Mouse (Mus musculus) embryonic facial prominence, embryonic 12.5 days (tissue): ENCODE measurements at regions not wholly inside any gene's neighbourhood (a gene's known extent, or its start where the extent isn't known, plus 50 kb on each side); places are given as distances from the start of the nearest gene placed in this dataset.

Experiments
- ATAC-seq: fragments of 200-750 bp; cut with Nextera tagmentation; 2 replicates; pipeline ENCODE4 v1.8.0; 2017; ENCODE audit not compliant: insufficient number of reproducible peaks, insufficient read depth, low FRiP score, low TSS enrichment
- H3K27ac ChIP-seq: fragments of 300-500 bp; sonication (generic); 2 replicates; pipeline ENCODE4 v1.5.1; 2016; ENCODE audit warnings: mild to moderate bottlenecking
- H3K27me3 ChIP-seq: fragments of 300-500 bp; sonication (generic); 2 replicates; pipeline ENCODE4 v1.6.1; 2016; ENCODE audit warnings: mild to moderate bottlenecking, moderate library complexity
- H3K36me3 ChIP-seq: fragments of 300-500 bp; sonication (generic); 2 replicates; pipeline ENCODE4 v1.6.1; 2016; ENCODE audit warnings: mild to moderate bottlenecking
- H3K4me1 ChIP-seq: fragments of 300-500 bp; sonication (generic); 2 replicates; pipeline ENCODE4 v1.6.1; 2016
- H3K4me2 ChIP-seq: fragments of 300-500 bp; sonication (generic); replicated peaks from 2 replicates; pipeline ENCODE4 v1.6.1; 2016; ENCODE audit warnings: mild to moderate bottlenecking, moderate library complexity
- H3K4me3 ChIP-seq: fragments of 300-500 bp; sonication (generic); 2 replicates; pipeline ENCODE4 v1.5.1; 2016; ENCODE audit warnings: mild to moderate bottlenecking
- H3K9ac ChIP-seq: fragments of 300-500 bp; sonication (generic); 2 replicates; pipeline ENCODE4 v1.6.1; 2016; ENCODE audit warnings: mild to moderate bottlenecking, moderate library complexity
- H3K9me3 ChIP-seq: fragments of 300-500 bp; sonication (generic); 2 replicates; pipeline ENCODE4 v1.6.1; 2016; ENCODE audit warnings: mild to moderate bottlenecking, moderate library complexity
- WGBS: fragments of 180-500 bp; shearing (Covaris S2); methylation state at CpG from one replicate; pipeline ENCODE4 v1.1.7; 2016; 5-methylcytosine and 5-hydroxymethylcytosine counted together

DNA sequence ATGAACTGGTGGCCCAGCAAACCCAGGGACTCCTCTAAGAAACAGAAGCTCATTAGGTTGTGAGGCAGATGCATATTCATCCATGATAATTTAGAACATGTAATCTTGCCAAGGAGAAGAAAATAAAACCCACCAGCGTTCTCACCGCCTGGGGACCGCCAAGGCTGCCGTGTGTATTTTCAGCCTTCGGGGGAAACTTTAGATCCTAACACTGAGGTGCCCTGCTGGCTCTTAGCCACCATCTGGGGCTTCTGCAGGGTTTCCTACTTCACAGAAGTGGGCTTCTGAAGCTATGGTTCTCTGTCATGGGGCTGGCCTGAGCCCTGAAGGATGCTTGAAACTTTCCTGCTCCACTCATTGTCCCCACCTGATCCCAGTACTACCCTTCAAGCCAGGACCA is 90.8 kb upstream of the Kcng1 start:
- no peak for ATAC-seq
- 94% methylated on average over 5 of the region's 5 CpGs for WGBS
- Histone ChIP-seq H3K4me3 (no peak overlapping the region), H3K27me3 (no peaks in the 10 kb centered on the region), H3K4me2 (no peak overlapping the region), H3K4me1 (peaks cover 4% of the 10 kb centered on the region), H3K9ac (no peak overlapping the region), H3K9me3 (peaks cover 13% of the 10 kb centered on the region; the same call in 1 of the 2 replicates), H3K36me3 (no peaks in the 10 kb centered on the region), H3K27ac (no peak overlapping the region)

DNA sequence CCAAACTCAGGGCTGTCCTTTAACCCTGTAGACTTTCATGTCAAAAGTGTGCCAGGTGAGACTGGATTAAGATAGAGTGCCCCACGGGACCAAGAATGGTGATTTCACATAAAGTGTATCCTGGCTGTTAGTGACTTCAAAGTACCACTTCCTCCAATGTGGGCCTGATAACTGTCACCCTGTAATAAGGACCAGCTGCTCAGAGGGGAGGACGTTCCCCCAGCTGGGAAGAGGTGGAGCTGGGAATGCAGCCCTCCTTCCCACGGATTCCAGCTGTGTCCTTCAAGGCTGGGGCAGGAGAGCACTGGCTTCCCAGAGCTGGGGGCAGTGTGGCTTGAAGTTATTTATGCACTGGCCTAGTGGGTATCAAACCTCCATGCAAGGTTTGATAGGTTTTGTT is 89.7 kb upstream of the Kcng1 start:
- Histone ChIP-seq H3K4me3 (no peak overlapping the region), H3K27ac (no peak overlapping the region), H3K9me3 (peaks cover 13% of the 10 kb centered on the region; the same call in 1 of the 2 replicates), H3K27me3 (no peaks in the 10 kb centered on the region), H3K4me1 (peaks cover 4% of the 10 kb centered on the region), H3K9ac (no peak overlapping the region), H3K4me2 (no peak overlapping the region), H3K36me3 (no peaks in the 10 kb centered on the region)
- ATAC-seq: no peak
- 16% methylated on average over 3 of the region's 3 CpGs for WGBS

DNA sequence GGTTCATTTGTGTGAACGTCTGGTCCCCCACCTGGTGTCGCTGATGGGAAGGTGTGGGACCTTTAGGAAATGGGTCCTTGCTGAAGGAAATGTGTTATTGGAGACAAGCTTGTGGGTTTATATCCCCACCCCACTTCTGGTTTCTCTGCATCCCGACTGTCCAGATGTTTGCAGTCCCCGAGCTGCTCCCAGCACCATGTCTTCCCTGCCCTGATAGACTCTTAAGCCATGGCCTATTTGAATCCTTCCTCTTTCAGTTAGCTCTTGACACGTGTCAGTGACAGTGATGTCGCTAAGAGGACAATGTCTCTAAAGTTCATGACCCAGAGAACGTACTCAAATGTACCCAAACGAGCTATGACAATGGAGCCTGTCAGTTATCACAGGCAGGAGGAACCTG is 77.7 kb upstream of the Kcng1 start:
- 0 out of 2 replicates have a peak, but pooled peaks cover 2% of the 10 kb centered on the region for H3K4me1 ChIP-seq
- no peaks in the 10 kb centered on the region for H3K27me3 ChIP-seq
- WGBS: 65% methylated on average over 8 of the region's 8 CpGs
- H3K4me2 ChIP-seq: no peak overlapping the region
- H3K36me3 ChIP-seq: no peaks in the 10 kb centered on the region
- ATAC-seq: no peak
- no peak overlapping the region for H3K9ac ChIP-seq
- H3K27ac ChIP-seq: no peak overlapping the region
- no peaks in the 10 kb centered on the region for H3K9me3 ChIP-seq
- no peak overlapping the region for H3K4me3 ChIP-seq

DNA sequence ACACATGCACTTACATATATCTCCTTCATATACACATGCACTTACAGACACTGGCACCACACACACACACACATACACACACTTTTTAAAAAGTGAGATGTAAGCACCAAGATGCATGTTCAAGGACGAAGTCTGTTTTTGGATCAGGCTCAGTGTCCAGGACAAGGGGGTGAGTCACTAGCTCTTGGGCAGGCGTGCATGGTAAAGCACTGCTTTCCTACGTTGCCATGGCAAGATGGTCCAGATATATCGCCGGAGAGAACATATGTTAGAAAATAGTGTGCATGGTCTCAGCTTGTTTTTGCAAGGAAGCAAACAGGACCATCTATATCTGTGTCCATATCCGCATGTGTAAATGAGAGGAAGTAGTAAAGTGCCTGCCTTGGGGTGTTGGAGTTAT is 77.0 kb upstream of the Kcng1 start:
- Histone ChIP-seq H3K9me3 (no peaks in the 10 kb centered on the region), H3K27ac (no peak overlapping the region), H3K4me1 (0 out of 2 replicates have a peak, but pooled peaks cover 2% of the 10 kb centered on the region), H3K9ac (no peak overlapping the region), H3K4me3 (no peak overlapping the region), H3K4me2 (no peak overlapping the region), H3K27me3 (no peaks in the 10 kb centered on the region), H3K36me3 (no peaks in the 10 kb centered on the region)
- 88% methylated on average over 6 of the region's 6 CpGs for WGBS
- ATAC-seq: no peak

DNA sequence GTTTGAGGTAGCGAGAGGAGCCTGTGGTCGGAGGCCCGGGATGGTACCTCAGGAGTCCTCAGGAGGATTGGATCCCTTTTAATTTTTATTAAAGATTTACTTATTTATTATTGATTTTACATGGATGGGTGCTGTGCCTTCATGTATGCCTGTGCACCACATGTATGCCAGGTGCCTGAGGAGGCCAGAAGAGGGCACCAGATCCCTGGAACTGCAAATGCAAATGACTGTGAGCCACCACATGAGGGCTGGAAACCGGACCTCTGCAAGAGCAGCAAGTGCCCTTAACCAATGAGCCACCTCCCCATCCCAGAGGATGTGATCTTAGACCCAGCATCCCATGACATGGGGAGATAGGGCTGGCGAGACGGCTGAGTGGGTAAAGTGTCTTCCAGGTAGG is 76.3 kb upstream of the Kcng1 start:
- H3K4me3 ChIP-seq: no peak overlapping the region
- no peak overlapping the region for H3K4me2 ChIP-seq
- H3K9me3 ChIP-seq: no peaks in the 10 kb centered on the region
- no peak for ATAC-seq
- H3K36me3 ChIP-seq: no peaks in the 10 kb centered on the region
- H3K27me3 ChIP-seq: no peaks in the 10 kb centered on the region
- H3K9ac ChIP-seq: no peak overlapping the region
- 75% methylated on average over 6 of the region's 6 CpGs for WGBS
- H3K4me1 ChIP-seq: 0 out of 2 replicates have a peak, but pooled peaks cover 2% of the 10 kb centered on the region
- H3K27ac ChIP-seq: no peak overlapping the region

DNA sequence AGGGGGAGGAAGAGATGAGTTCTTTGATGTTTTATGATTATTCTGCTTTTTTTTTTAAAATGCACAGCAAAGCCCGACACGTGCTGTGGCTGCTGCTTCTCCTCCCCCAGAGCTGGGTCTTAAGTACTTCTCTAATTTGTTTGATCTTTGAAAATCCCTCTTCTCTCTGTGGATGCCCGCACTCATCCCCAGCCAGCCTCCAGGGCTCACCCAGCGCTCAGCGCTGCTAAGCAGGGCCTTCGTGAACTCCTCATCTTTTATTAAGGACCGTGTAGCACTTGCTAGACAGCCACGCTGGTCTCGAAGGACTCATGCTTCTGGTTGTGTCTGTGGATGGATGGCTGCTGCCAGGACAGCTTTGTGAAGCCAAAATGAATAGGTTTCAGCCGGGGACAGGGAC is 72.9 kb upstream of the Kcng1 start:
- H3K4me1 ChIP-seq: 0 out of 2 replicates have a peak, but pooled peaks cover 2% of the 10 kb centered on the region
- H3K36me3 ChIP-seq: no peaks in the 10 kb centered on the region
- H3K27ac ChIP-seq: no peak overlapping the region
- no peaks in the 10 kb centered on the region for H3K27me3 ChIP-seq
- H3K4me3 ChIP-seq: no peak overlapping the region
- WGBS: 69% methylated on average over 10 of the region's 10 CpGs
- H3K4me2 ChIP-seq: no peak overlapping the region
- ATAC-seq: no peak
- no peak overlapping the region for H3K9ac ChIP-seq
- H3K9me3 ChIP-seq: no peaks in the 10 kb centered on the region

DNA sequence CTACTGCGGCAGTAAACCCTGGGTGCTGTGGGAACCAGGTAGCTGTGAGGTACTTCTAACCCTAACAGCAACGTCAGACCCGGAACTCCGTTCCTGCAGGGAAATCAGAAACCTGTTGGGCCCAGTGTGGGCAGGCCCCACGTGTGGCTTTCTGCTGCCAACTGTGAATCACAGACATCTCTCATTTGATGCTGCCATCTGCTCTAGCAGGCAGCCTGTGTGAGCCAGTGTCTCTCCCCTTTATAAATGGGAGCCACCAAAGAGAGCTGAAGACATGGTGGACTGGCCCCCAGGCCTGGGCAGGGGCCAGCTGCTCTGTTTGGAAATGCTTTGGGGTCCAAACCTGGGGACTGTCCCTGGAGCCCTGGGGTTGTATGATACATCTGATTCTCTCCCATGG is 71.1 kb upstream of the Kcng1 start:
- H3K27ac ChIP-seq: no peak overlapping the region
- no peaks in the 10 kb centered on the region for H3K27me3 ChIP-seq

DNA sequence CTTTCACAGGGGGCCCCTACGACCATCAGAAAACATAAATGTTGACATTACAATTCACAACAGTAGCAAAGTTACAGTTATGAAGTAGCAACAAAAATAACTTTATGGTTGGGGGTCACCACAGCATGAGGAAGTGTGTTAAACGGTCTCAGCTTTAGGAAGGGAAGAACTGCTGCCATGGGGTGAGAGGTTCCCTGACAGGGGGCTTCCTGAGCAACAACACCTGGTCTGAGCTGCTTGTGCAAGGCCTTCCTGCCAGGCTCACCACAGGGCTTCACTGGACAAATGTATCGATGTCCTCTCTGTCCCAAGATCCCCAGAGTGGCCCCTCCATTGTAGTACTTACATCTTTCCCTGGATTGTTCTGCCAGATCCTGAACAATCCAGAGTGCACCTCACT is 70.7 kb upstream of the Kcng1 start:
- H3K27ac ChIP-seq: no peak overlapping the region
- no peak; the same call in 1 of the 2 replicates for ATAC-seq
- H3K4me2 ChIP-seq: no peak overlapping the region

More for the DNA sequence above, 71.1 kb upstream of the Kcng1 start:
- 72% methylated on average over 5 of the region's 5 CpGs for WGBS
- H3K4me3 ChIP-seq: no peak overlapping the region
- 0 out of 2 replicates have a peak, but pooled peaks cover 2% of the 10 kb centered on the region for H3K4me1 ChIP-seq
- H3K4me2 ChIP-seq: no peak overlapping the region
- H3K9ac ChIP-seq: no peak overlapping the region
- H3K9me3 ChIP-seq: no peaks in the 10 kb centered on the region
- ATAC-seq: no peak
- no peaks in the 10 kb centered on the region for H3K36me3 ChIP-seq

DNA sequence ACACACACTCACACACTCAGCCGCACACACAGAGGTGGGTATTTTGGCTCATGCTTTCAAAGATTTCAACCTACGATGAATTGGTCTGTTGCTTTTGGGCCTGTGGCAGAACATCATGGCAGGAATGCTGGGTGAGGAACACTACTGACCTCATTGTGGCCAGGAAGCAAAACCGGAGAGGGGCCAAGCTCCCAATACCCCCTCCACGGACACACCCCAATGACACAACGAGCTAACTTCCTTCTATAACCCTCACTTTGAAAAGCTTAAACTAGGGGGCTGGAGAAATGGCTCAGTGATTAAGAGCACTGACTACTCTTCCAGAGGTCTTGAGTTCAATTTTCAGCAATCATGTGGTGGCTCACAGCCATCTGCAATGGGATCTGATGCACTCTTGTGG is 63.8 kb upstream of the Kcng1 start:
- H3K36me3 ChIP-seq: no peaks in the 10 kb centered on the region
- WGBS: 83% methylated on average over 5 of the region's 5 CpGs
- no peak overlapping the region for H3K9ac ChIP-seq
- no peak overlapping the region for H3K27ac ChIP-seq
- no peak overlapping the region for H3K4me3 ChIP-seq
- H3K27me3 ChIP-seq: 0 out of 2 replicates have a peak, but pooled peaks cover 2% of the 10 kb centered on the region
- H3K4me1 ChIP-seq: no peaks in the 10 kb centered on the region; the same call in 1 of the 2 replicates
- no peak overlapping the region for H3K4me2 ChIP-seq
- H3K9me3 ChIP-seq: no peaks in the 10 kb centered on the region
- no peak for ATAC-seq

More for the DNA sequence above, 70.7 kb upstream of the Kcng1 start:
- H3K9ac ChIP-seq: no peak overlapping the region
- 54% methylated on average over 3 of the region's 3 CpGs for WGBS
- no peaks in the 10 kb centered on the region for H3K36me3 ChIP-seq
- H3K27me3 ChIP-seq: 0 out of 2 replicates have a peak, but pooled peaks cover under 1% of the 10 kb centered on the region
- no peak overlapping the region for H3K4me3 ChIP-seq
- H3K4me1 ChIP-seq: 0 out of 2 replicates have a peak, but pooled peaks cover 2% of the 10 kb centered on the region
- H3K9me3 ChIP-seq: no peaks in the 10 kb centered on the region

DNA sequence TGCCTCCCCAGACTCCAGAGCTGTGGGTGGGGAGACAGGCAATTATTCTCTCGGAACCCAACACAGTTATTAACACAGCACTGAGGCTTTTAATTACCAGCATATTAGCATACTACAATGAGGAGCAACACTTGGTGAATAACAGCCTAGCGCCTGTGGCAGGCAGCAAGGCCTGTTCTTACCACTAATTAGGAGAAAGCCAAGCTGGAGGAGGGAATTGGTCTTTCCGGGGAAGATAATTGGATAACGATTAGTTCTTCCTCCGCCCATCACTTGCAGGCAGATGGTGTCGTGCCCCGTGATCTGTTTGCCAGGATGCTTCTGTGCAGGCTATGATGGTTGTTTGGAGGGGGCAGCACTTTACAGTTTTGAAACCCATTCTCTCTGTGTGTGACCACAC is 62.2 kb upstream of the Kcng1 start:
- no peak overlapping the region for H3K4me3 ChIP-seq
- H3K4me1 ChIP-seq: no peaks in the 10 kb centered on the region; the same call in 1 of the 2 replicates
- no peak overlapping the region for H3K4me2 ChIP-seq
- ATAC-seq: no peak
- H3K36me3 ChIP-seq: no peaks in the 10 kb centered on the region
- no peak overlapping the region for H3K27ac ChIP-seq
- 0 out of 2 replicates have a peak, but pooled peaks cover 2% of the 10 kb centered on the region for H3K27me3 ChIP-seq
- no peak overlapping the region for H3K9ac ChIP-seq
- no peaks in the 10 kb centered on the region for H3K9me3 ChIP-seq
- WGBS: 19% methylated on average over 7 of the region's 7 CpGs

DNA sequence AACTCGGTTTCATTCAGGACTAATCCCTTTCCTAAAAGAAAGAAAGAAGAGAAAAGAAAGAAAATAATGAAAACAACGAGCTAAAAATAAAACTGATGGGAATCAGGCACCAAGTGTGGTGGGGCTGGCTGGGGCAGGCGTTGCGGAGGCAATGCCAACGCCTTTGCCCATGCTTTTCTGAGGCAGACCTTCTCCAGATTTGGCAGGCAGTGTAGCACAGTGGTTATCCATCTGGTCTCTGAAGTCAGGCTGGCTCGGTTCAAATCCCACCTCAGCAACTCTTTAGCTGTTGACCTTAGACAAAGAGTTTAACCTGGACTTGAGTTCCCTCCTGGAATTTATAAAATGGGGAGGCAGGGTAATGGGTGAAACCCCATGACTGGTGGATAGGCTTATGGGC is 57.3 kb upstream of the Kcng1 start:
- ATAC-seq: no peak
- no peaks in the 10 kb centered on the region for H3K36me3 ChIP-seq
- H3K4me3 ChIP-seq: no peak overlapping the region
- no peak overlapping the region for H3K9ac ChIP-seq
- peaks cover 4% of the 10 kb centered on the region for H3K4me1 ChIP-seq
- no peak overlapping the region for H3K4me2 ChIP-seq
- 84% methylated on average over 6 of the region's 6 CpGs for WGBS
- H3K27ac ChIP-seq: no peak overlapping the region
- no peaks in the 10 kb centered on the region for H3K27me3 ChIP-seq
- H3K9me3 ChIP-seq: no peaks in the 10 kb centered on the region

DNA sequence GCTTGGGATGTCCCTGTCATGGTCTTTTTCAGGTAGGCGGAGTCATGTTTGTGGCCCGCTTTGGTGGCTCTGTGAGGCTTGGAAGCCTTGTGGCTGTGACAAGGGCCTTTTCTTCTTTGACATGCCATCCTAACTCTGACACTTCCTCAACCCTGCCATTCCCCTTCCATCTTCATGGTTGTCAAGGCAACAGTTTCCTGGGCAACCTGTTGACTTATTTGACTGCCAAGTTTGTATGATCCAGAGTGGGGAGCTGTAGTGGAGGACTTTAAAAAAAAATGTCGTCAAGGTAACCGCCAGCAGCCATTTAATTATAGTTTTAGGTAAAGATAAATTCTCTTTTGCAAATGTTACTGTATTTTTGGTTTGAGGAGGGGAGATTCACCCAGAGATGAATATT is 56.8 kb upstream of the Kcng1 start:
- no peak overlapping the region for H3K4me2 ChIP-seq
- no peaks in the 10 kb centered on the region for H3K27me3 ChIP-seq
- H3K4me1 ChIP-seq: peaks cover 8% of the 10 kb centered on the region
- no peak overlapping the region for H3K27ac ChIP-seq
- WGBS: 69% methylated on average over 4 of the region's 4 CpGs
- ATAC-seq: no peak
- no peaks in the 10 kb centered on the region for H3K36me3 ChIP-seq
- H3K9me3 ChIP-seq: no peaks in the 10 kb centered on the region
- no peak overlapping the region for H3K4me3 ChIP-seq
- H3K9ac ChIP-seq: no peak overlapping the region

DNA sequence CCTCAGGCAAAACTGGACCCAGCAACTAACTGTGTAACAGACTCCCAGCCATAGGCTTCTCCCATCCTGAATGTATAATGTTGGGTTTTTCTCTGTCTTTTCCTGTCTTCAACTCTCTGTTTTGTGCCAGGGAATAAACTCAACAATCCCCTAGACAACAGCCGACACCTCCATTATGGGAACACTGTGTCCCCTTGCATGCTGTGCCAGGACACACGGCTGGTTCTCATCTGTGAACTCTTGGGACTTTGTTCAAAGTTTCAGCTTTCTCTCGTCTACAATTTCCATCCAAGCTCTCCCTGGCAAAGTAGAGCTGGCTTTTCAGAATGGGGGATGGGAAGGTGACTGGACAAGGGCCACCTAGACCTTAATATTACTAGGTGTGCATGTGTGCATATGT is 56.1 kb upstream of the Kcng1 start:
- Histone ChIP-seq H3K4me3 (no peak overlapping the region), H3K36me3 (no peaks in the 10 kb centered on the region), H3K27ac (no peak overlapping the region), H3K4me1 (peaks cover 11% of the 10 kb centered on the region), H3K27me3 (no peaks in the 10 kb centered on the region), H3K4me2 (no peak overlapping the region), H3K9me3 (no peaks in the 10 kb centered on the region), H3K9ac (no peak overlapping the region)
- WGBS: 42% methylated on average over 3 of the region's 3 CpGs
- ATAC-seq: no peak
